Mouse (Mus musculus): Measurements from ENCODE around the gene Pkp4.

DNA sequence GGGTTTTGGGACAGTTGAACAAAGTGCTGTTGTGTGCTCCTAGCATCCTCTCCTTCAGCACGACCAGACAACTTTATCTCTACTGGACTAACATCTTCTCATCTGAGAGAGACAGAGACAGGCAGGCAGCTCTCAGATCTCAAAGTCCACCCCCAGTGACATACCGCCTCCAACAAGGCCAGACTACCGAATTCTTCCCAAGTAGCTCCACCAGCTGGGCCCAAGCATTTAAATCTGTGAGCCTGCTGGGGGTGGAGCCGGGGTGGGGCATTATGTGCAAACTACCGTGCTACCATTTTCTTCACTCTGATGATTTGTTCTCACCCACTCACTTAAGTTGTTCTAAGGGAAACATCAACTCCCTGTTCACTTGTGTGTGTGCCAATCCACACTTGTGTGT, 18.8 kb downstream of the Pkp4 start:
- TF ChIP-seq CTCF (IDR thresholded peaks at IDR 0.05; ENCODE audit: borderline replicate concordance, insufficient read depth, low read length) (no peak), POLR2A (IDR thresholded peaks at IDR 0.05; ENCODE audit: low read depth, low read length) (no peak)

All from embryonic fibroblast, embryonic 13.5 days (primary cell).